Mouse (Mus musculus): ENCODE data around the gene Eml3.

- TF ChIP-seq E2F4 (IDR thresholded peaks at IDR 0.05; ENCODE audit: insufficient read depth) (no peak), POLR2A (IDR thresholded peaks at IDR 0.05; ENCODE audit: insufficient read length, low read depth) (no peak), TCF12 (IDR thresholded peaks at IDR 0.05; ENCODE audit: insufficient read depth, poor library complexity, severe bottlenecking) (no peak), USF1 (IDR thresholded peaks at IDR 0.05; ENCODE audit: low read depth) (no peak), MAX (IDR thresholded peaks at IDR 0.05; ENCODE audit: low read depth) (no peak), CEBPB (IDR thresholded peaks at IDR 0.05; ENCODE audit: insufficient read depth, poor library complexity, severe bottlenecking) (no peak), MYOD1 (IDR thresholded peaks at IDR 0.05; ENCODE audit: control insufficient read depth in 1 of 3, insufficient read length in 2 of 3, low read depth in 2 of 3) (no peak), MYOG (IDR thresholded peaks at IDR 0.05; ENCODE audit: control insufficient read depth in 1 of 3, insufficient read depth in 1 of 3, insufficient read length in 2 of 3, low read depth in 2 of 3) (no peak), POLR2AphosphoS2 (IDR thresholded peaks at IDR 0.05; ENCODE audit: insufficient read length, low read depth) (peak; percentile 20), SRF (IDR thresholded peaks at IDR 0.05; ENCODE audit: control insufficient read depth, insufficient read length, low read depth) (no peak)
Measured at GRCm38 (mm10) chr19:8919684-8920072, 9.7 kb upstream of the Eml3 start.
